Mouse (Mus musculus) limb, embryonic 14.5 days (tissue): ENCODE data around the gene Rbp7. TPM values are rescaled to one million over a fixed set of nuclear protein-coding genes. Genes with fewer than 3 reads are reported as not detected.

ENCODE experiments used
- ATAC-seq: fragments of 200-750 bp; cut with Nextera tagmentation; 2 replicates; pipeline ENCODE4 v1.8.0; 2017; ENCODE audit warnings: low read depth, moderate number of reproducible peaks, moderate TSS enrichment; ENCODE audit not compliant: low FRiP score
- DNase-seq: peaks from one replicate; pipeline ENCODE4 v3.0.0-alpha.2; 2015; ENCODE audit warnings: low spot score
- H3K27ac ChIP-seq: fragments of 300-500 bp; sonication (generic); replicated peaks from 2 replicates; pipeline ENCODE4 v1.5.1; 2014; ENCODE audit warnings: low read depth, mild to moderate bottlenecking, low read length, moderate library complexity, mixed read lengths
- H3K27me3 ChIP-seq: fragments of 300-500 bp; sonication (generic); 2 replicates; pipeline ENCODE4 v1.6.1; 2014; ENCODE audit warnings: low read length, mixed read lengths; ENCODE audit not compliant: control insufficient read depth, insufficient read depth
- H3K36me3 ChIP-seq: fragments of 300-500 bp; sonication (generic); 2 replicates; pipeline ENCODE4 v1.6.1; 2014; ENCODE audit warnings: mild to moderate bottlenecking, low read length, moderate library complexity, mixed read lengths; ENCODE audit not compliant: control insufficient read depth, insufficient read depth
- H3K4me1 ChIP-seq: fragments of 300-500 bp; sonication (generic); 2 replicates; pipeline ENCODE4 v1.6.1; 2014; ENCODE audit warnings: antibody characterized with exemption, low read length, mixed read lengths; ENCODE audit not compliant: control insufficient read depth, insufficient read depth
- H3K4me2 ChIP-seq: fragments of 300-500 bp; sonication (generic); replicated peaks from 2 replicates; pipeline ENCODE4 v1.6.1; 2014; ENCODE audit warnings: low read depth, mild to moderate bottlenecking, low read length, moderate library complexity; ENCODE audit not compliant: severe bottlenecking
- H3K4me3 ChIP-seq: fragments of 300-500 bp; sonication (generic); replicated peaks from 2 replicates; pipeline ENCODE4 v1.5.1; 2014; ENCODE audit warnings: low read length
- H3K9ac ChIP-seq: fragments of 300-500 bp; sonication (generic); 2 replicates; pipeline ENCODE4 v1.6.1; 2014; ENCODE audit warnings: mild to moderate bottlenecking, low read depth, low read length, moderate library complexity; ENCODE audit not compliant: severe bottlenecking
- H3K9me3 ChIP-seq: fragments of 300-500 bp; sonication (generic); 2 replicates; pipeline ENCODE4 v1.6.1; 2016; ENCODE audit warnings: low read length; ENCODE audit not compliant: control insufficient read depth
- POLR2A ChIP-seq: fragments of 200-500 bp; IDR thresholded peaks from 2 replicates; pipeline ENCODE4 v1.8.0; 2012; ENCODE audit warnings: inconsistent platforms, mild to moderate bottlenecking, moderate library complexity, borderline replicate concordance; ENCODE audit not compliant: insufficient read depth, insufficient read length; ENCODE audit errors: extremely low read depth
- WGBS: fragments of 180-500 bp; shearing (Covaris S2); extraction: QIAGEN DNeasy Blood & Tissue Kit; methylation state at CpG from one replicate; pipeline ENCODE4 v1.1.7; 2014; 5-methylcytosine and 5-hydroxymethylcytosine counted together
- polyA plus RNA-seq, 2 experiments: library from polyadenylated mRNA; depleted of rRNA in 1 of 2; stranded (reverse) in 1 of 2; unstranded in 1 of 2; fragments of >200 nt; fragmentation: Nextera tagmentation in 1 of 2; extraction: Ambion mirVana in 1 of 2; gene quantifications; 2 replicates each; pipeline versions ENCODE4 v1.2.1 to v1.2.3; 2012 to 2014

Gene Rbp7
- polyA plus RNA-seq, 2 experiments = 0.11 to 0.89 TPM

GRCm38 (mm10) chr4:149407461-149407860 is 47.3 kb downstream of the Rbp7 start:
- peaks cover 24% of the 10 kb centered on the region for H3K4me1 ChIP-seq
- 72% methylated on average over 5 of the region's 5 CpGs for whole genome bisulfite sequencing
- no peaks in the 10 kb centered on the region for H3K9me3 ChIP-seq
- H3K4me2 ChIP-seq = no peak overlapping the region
- no peaks in the 10 kb centered on the region for H3K27me3 ChIP-seq
- H3K27ac ChIP-seq = no peak overlapping the region
- ATAC-seq (no peak), DNase-seq (no peak)
- no peak for TF ChIP-seq POLR2A
- peaks cover 6% of the 10 kb centered on the region for H3K36me3 ChIP-seq
- no peak overlapping the region for H3K9ac ChIP-seq
- H3K4me3 ChIP-seq = no peak overlapping the region

GRCm38 (mm10) chr4:149405713-149406443 is 48.9 kb downstream of the Rbp7 start:
- no peak for DNase-seq
- H3K27ac ChIP-seq = no peak overlapping the region
- peaks cover 28% of the 10 kb centered on the region for H3K4me1 ChIP-seq

DNA sequence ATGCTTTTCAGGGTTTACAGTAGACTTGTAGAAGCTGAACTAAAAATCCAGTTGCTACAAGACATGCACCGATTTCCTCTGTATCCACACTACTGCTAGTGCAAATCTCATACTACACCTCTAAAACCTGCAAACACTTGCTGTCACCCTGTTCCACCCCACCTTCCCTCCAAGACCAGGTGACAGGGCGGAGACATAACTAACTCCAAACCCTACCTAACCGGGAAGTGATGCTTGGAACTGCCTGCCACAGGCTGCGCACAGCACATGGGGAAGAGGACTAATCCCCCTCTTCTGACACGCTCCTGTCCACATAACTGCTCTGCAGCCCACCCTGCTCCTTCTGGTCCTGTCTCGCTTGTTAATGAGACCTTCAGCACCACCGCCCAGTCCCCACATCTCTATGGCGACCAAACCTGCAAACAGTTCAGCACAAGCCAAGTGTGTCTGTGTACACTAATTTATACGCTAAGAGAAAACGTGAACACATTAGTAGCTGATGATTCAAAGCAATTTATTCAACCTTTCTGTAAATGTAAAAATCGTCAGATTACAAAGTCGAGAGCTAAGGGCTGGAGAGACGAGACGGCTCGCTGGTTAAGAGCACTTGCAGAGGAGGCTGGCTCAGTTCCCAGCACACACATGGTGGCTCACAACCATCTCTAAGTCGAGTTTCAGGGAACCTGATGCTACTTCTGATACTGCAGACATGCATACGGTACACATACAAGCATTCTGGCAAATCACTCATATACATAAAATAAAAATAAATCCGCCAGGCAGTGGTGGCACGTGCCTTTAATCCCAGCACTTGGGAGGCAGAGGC is 49.9 kb downstream of the Rbp7 start:
- ATAC-seq = no peak
- Histone ChIP-seq H3K9me3 (no peaks in the 10 kb centered on the region), H3K36me3 (peaks cover 6% of the 10 kb centered on the region), H3K4me1 (peaks cover 28% of the 10 kb centered on the region), H3K4me3 (no peak overlapping the region), H3K4me2 (no peak overlapping the region), H3K9ac (no peak overlapping the region), H3K27ac (no peak overlapping the region), H3K27me3 (no peaks in the 10 kb centered on the region)
- TF ChIP-seq POLR2A = no peak
- peak; percentile 34 for DNase-seq
- WGBS = 59% methylated on average over 19 of the region's 19 CpGs

More at GRCm38 (mm10) chr4:149405713-149406443, 48.9 kb downstream of the Rbp7 start:
- no peak overlapping the region for H3K9ac ChIP-seq
- no peak for ATAC-seq
- H3K27me3 ChIP-seq = no peaks in the 10 kb centered on the region
- no peak for TF ChIP-seq POLR2A
- WGBS = 69% methylated on average over 16 of the region's 16 CpGs
- no peaks in the 10 kb centered on the region for H3K9me3 ChIP-seq
- H3K36me3 ChIP-seq = peaks cover 6% of the 10 kb centered on the region
- no peak overlapping the region for H3K4me2 ChIP-seq
- H3K4me3 ChIP-seq = no peak overlapping the region

DNA sequence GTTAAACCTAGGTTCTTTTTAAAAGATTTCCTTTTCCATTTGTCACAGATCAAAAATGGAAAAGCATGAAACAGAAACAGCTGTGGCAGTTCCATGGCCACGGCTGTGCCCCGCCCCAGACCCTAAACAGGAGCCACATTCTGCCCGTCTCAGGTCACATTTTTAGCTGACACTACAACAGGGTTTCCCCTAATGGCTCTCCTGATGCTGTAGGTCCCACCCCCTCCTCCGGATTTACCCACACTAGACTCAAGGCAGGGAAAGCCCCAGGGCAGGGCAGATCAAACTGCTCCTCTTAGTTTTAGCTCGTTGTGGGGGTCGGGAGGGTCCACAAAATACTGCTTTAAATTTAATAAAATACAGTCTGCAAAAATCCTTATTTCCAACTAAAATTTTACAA is 51.7 kb downstream of the Rbp7 start:
- ATAC-seq (peak; percentile 51; the same call in 1 of the 2 replicates), DNase-seq (no peak)
- Histone ChIP-seq H3K9ac (no peak overlapping the region), H3K27ac (no peak overlapping the region), H3K4me3 (no peak overlapping the region), H3K9me3 (no peaks in the 10 kb centered on the region), H3K36me3 (peaks cover 12% of the 10 kb centered on the region), H3K4me1 (peaks cover 30% of the 10 kb centered on the region), H3K4me2 (0 out of 2 replicates have a peak overlapping the region, but pooled peaks have one; percentile 15), H3K27me3 (no peaks in the 10 kb centered on the region)
- 11% methylated on average over 6 of the region's 6 CpGs for WGBS
- TF ChIP-seq POLR2A = no peak

DNA sequence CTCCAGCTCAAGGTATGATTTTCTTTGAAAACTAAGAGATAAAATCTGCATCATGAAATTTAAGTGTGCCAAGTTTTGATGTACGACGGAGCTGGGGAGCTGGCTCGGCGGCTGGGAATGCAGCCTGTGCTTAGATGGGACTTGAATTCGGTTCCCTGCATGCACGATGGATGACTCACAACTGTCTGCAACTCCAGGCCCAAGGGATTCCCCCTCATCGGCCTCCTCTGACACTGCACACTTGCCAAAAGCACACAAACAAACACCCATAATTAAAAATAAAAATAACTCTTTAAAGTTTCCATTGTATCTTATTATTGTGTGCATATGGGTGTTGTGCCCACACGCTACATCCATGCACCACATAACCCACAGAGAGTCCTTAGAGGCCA is 53.2 kb downstream of the Rbp7 start:
- H3K9me3 ChIP-seq = no peaks in the 10 kb centered on the region
- no peak overlapping the region for H3K9ac ChIP-seq
- ATAC-seq (no peak), DNase-seq (no peak)
- no peak overlapping the region for H3K4me3 ChIP-seq
- TF ChIP-seq POLR2A = no peak
- no peak overlapping the region for H3K27ac ChIP-seq
- H3K36me3 ChIP-seq = peaks cover 18% of the 10 kb centered on the region
- H3K27me3 ChIP-seq = no peaks in the 10 kb centered on the region
- H3K4me1 ChIP-seq = peaks cover 30% of the 10 kb centered on the region
- WGBS = 64% methylated on average over 8 of the region's 8 CpGs
- no peak overlapping the region for H3K4me2 ChIP-seq
